20 mouse cellular contexts compared by ENCODE assay signal in genomic region chr16:57159835-57160234, GRCm38 (mm10). TPM values are rescaled to one million over a fixed set of nuclear protein-coding genes. Genes with fewer than 3 reads are reported as not detected.
DNase-seq lines count a peak whose midpoint lies in the region; ATAC-seq and TF ChIP-seq lines count a peak whose summit lies in the region.
"Had no signal": no experiment of that assay in that cellular context is flagged by ENCODE, and none has a peak within 500 bp of the region (broad histone marks: within the 10 kb centered on the region; RNA-seq: fewer than 3 reads in every experiment).

No protein-coding gene starts in this region.

- intact Hi-C loops in heart, postnatal 36 days (cut with DNase I) = no loop called here

- peak overlapping the region; percentile 65 for H3K27ac ChIP-seq in liver, adult 2 months (replicated peaks; ENCODE audit: insufficient read depth, low read depth, low read length)
- H3K27ac ChIP-seq in liver, postnatal 0 days (ENCODE audit: low read depth) = no peak overlapping the region; the same call in 1 of the 2 replicates
- H3K27ac ChIP-seq: embryonic facial prominence, embryonic 15.5 days; forebrain, embryonic 10.5 days; hindbrain, embryonic 12.5 days had no signal

- TF ChIP-seq CTCF in liver, adult 2 months (IDR thresholded peaks at IDR 0.05; ENCODE audit: low read depth, low read length) = no peak
- no peak for TF ChIP-seq CTCF in liver, postnatal 0 days (IDR thresholded peaks at IDR 0.05; ENCODE audit: low read depth)

- no peak for TF ChIP-seq POLR2A in liver, adult 2 months (IDR thresholded peaks at IDR 0.05; ENCODE audit: extremely low read depth, insufficient read depth, low read length)
- TF ChIP-seq POLR2A in myocyte (IDR thresholded peaks at IDR 0.05; ENCODE audit: insufficient read length, low read depth) = no peak

- DNase-seq in heart, adult 11 months = peak; percentile 55
- DNase-seq in heart, postnatal 36 days = no peak
- peak; percentile 35 for DNase-seq in liver, adult 2 months (ENCODE audit: extremely low read depth, low read depth, low spot score)
- no peak for DNase-seq in liver, postnatal 0 days
- peak; percentile 48 for DNase-seq in lung, postnatal 36 days
- DNase-seq in lung, postnatal 4 days = no peak
- DNase-seq: adrenal gland, postnatal 10 days; cerebellum, adult 11 months; cerebellum, adult 8-10 months; cerebellum, postnatal 14 days; embryo, embryonic 11 days; gastrocnemius, postnatal 10 days; heart, postnatal 4 days had no signal

- ATAC-seq in liver, postnatal 0 days = no peak
- ATAC-seq: forebrain, embryonic 14.5 days had no signal

- H3ac ChIP-seq in myocyte (ENCODE audit: control insufficient read depth, insufficient read length) = no peak overlapping the region

- H3K4me2 ChIP-seq in liver, postnatal 0 days (ENCODE audit: low read depth, low read length) = no peak overlapping the region
- H3K4me2 ChIP-seq in myocyte (ENCODE audit: low read depth) = no peak overlapping the region
- H3K4me2 ChIP-seq: embryonic facial prominence, embryonic 15.5 days; heart, embryonic 12.5 days; hindbrain, embryonic 12.5 days had no signal

- no peaks in the 10 kb centered on the region for H3K9me3 ChIP-seq in liver, postnatal 0 days (ENCODE audit: low read length)
- H3K9me3 ChIP-seq: embryonic facial prominence, embryonic 15.5 days; forebrain, embryonic 10.5 days; heart, embryonic 12.5 days; hindbrain, embryonic 12.5 days had no signal

- peaks cover 20% of the 10 kb centered on the region for H3K79me2 ChIP-seq in liver, adult 2 months (ENCODE audit: control insufficient read depth, insufficient read depth, low read length)
- no peaks in the 10 kb centered on the region for H3K79me2 ChIP-seq in myocyte (ENCODE audit: control insufficient read depth, insufficient read depth)

- no peak overlapping the region; the same call in 1 of the 2 replicates for H3K4me3 ChIP-seq in liver, adult 2 months (ENCODE audit: insufficient read depth, low read depth, low read length)
- H3K4me3 ChIP-seq in liver, postnatal 0 days (ENCODE audit: low read depth, low read length) = no peak overlapping the region
- no peak overlapping the region for H3K4me3 ChIP-seq in myocyte
- H3K4me3 ChIP-seq: embryonic facial prominence, embryonic 15.5 days; erythroblast, embryonic 14.5 days; forebrain, embryonic 10.5 days; heart, embryonic 12.5 days; hindbrain, embryonic 12.5 days had no signal

- peak overlapping the region; percentile 34; the same call in 1 of the 2 replicates for H3K9ac ChIP-seq in liver, adult 2 months (ENCODE audit: low read depth, low read length)
- H3K9ac ChIP-seq in liver, postnatal 0 days (replicated peaks) = no peak overlapping the region
- H3K9ac ChIP-seq: embryonic facial prominence, embryonic 15.5 days; heart, embryonic 12.5 days; hindbrain, embryonic 12.5 days had no signal

- TF ChIP-seq EP300 in liver, postnatal 0 days (IDR thresholded peaks at IDR 0.05; ENCODE audit: low read depth) = no peak

- no peaks in the 10 kb centered on the region for H3K27me3 ChIP-seq in liver, adult 2 months (ENCODE audit: control insufficient read depth, insufficient read depth, low read length)
- H3K27me3 ChIP-seq in liver, postnatal 0 days (ENCODE audit: insufficient read depth, low read length) = no peaks in the 10 kb centered on the region
- no peaks in the 10 kb centered on the region for H3K27me3 ChIP-seq in myocyte (ENCODE audit: control insufficient read depth, insufficient read depth, insufficient read length)
- H3K27me3 ChIP-seq: embryonic facial prominence, embryonic 15.5 days; heart, embryonic 12.5 days; hindbrain, embryonic 12.5 days had no signal

- H3K4me1 ChIP-seq in liver, adult 2 months (ENCODE audit: control insufficient read depth, insufficient read depth, low read length) = peaks cover 52% of the 10 kb centered on the region
- H3K4me1 ChIP-seq in liver, postnatal 0 days (ENCODE audit: insufficient read depth) = peaks cover 6% of the 10 kb centered on the region; the same call in 1 of the 2 replicates
- H3K4me1 ChIP-seq: embryonic facial prominence, embryonic 15.5 days; forebrain, embryonic 10.5 days; heart, embryonic 12.5 days; hindbrain, embryonic 12.5 days had no signal

- 18% methylated on average over 7 of the region's 7 CpGs for WGBS in liver, adult 2 months
- WGBS in liver, postnatal 0 days (ENCODE audit: insufficient replicate concordance) = 67% methylated on average over 7 of the region's 7 CpGs

- H3K36me3 ChIP-seq in liver, adult 2 months (ENCODE audit: control insufficient read depth, insufficient read depth, low read length) = peaks cover 57% of the 10 kb centered on the region
- peaks cover 47% of the 10 kb centered on the region for H3K36me3 ChIP-seq in liver, postnatal 0 days (replicated peaks; ENCODE audit: insufficient read depth, low read length)
- peaks cover 35% of the 10 kb centered on the region for H3K36me3 ChIP-seq in myocyte (ENCODE audit: control insufficient read depth, insufficient read depth)

TF ChIP-seq in myocyte, 11 proteins besides CTCF, POLR2A, EP300 and RAD21:
- TF ChIP-seq E2F4 (IDR thresholded peaks at IDR 0.05; ENCODE audit: insufficient read depth) (no peak), POLR2AphosphoS2 (IDR thresholded peaks at IDR 0.05; ENCODE audit: insufficient read length, low read depth) (peak; percentile 75)

RNA-seq across cellular contexts. Expression of gene Nit2, which starts 7.3 kb away (rescaled TPM):
- total RNA-seq in heart, postnatal 36 days (2021) = 10 to 100 TPM; 34.8 to 35.3 TPM
- 260 and 288 TPM in 2 replicates for total RNA-seq in liver, adult 2 months (2014; rRNA removed)
- polyA plus RNA-seq in liver, adult 2 months (2012; rRNA removed) = 172 and 195 TPM in 2 replicates
- 69.3 and 74.2 TPM in 2 replicates for polyA plus RNA-seq in liver, postnatal 0 days (2015; fragmentation: Nextera tagmentation; extraction: Ambion mirVana)
- 22.4 TPM for polyA plus RNA-seq in myocyte (2012; fragmentation: generic; extraction: Trizol)

RNA-seq across cellular contexts. Expression of gene Tomm70a, which starts 38.3 kb away (rescaled TPM):
- total RNA-seq in heart, postnatal 36 days (2021) = 10 to 100 TPM; 41.2 to 41.3 TPM
- 50.0 and 62.0 TPM in 2 replicates for total RNA-seq in liver, adult 2 months (2014; rRNA removed)
- polyA plus RNA-seq in liver, adult 2 months (2012; rRNA removed) = 14.2 and 17.0 TPM in 2 replicates
- 27.6 and 29.9 TPM in 2 replicates for polyA plus RNA-seq in liver, postnatal 0 days (2015; fragmentation: Nextera tagmentation; extraction: Ambion mirVana)
- 20.6 TPM for polyA plus RNA-seq in myocyte (2012; fragmentation: generic; extraction: Trizol)

Comparison
In these comparisons a context has a peak if more than half of its experiments do, and no peak if none do; other contexts are left out.
1. DNase-seq: peak in heart, adult 11 months (single experiment), liver, adult 2 months (single experiment) and lung, postnatal 36 days (single experiment); none in heart, postnatal 36 days (0 of 2), liver, postnatal 0 days (single experiment) and lung, postnatal 4 days (0 of 2).